ENCODE assay signal across 8 mouse cellular contexts in genomic region chr17:35673416-35674035, GRCm38 (mm10). TPM values are rescaled to one million over a fixed set of nuclear protein-coding genes. Genes with fewer than 3 reads are reported as not detected.
DNase-seq lines count a peak whose midpoint lies in the region; ATAC-seq lines count a peak whose summit lies in the region.

Gene Gtf2h4, minus strand, starts transcription at chr17:35673739.

- peak; percentile 88 to 96 for DNase-seq in adrenal gland, adult (ENCODE audit: inconsistent age in 2 of 2, low spot score in 1 of 2)
- DNase-seq in embryo, embryonic 10 days (ENCODE audit: low spot score) = peak; percentile 98
- DNase-seq in gastrocnemius, postnatal 10 days = peak; percentile 75
- DNase-seq in induced T-regulatory cell, adult 2 months (ENCODE audit: low read depth) = peak; percentile 95
- peak; percentile 92 to 96 for DNase-seq in left cerebral cortex, adult 9 months (ENCODE audit: low spot score in 2 of 2)
- peak; percentile 83 for DNase-seq in right cerebral cortex, postnatal 14 days
- peak; percentile 91 for DNase-seq in yolk sac, embryonic 10.5 days (ENCODE audit: low spot score)

- ATAC-seq in megakaryocyte progenitor cell, adult 5-6 weeks (replicated peaks; ENCODE audit: poor library complexity) = peak; percentile 100

RNA-seq across cellular contexts. Expression of gene Gtf2h4, which starts in this region (rescaled TPM):
- total RNA-seq in gastrocnemius, postnatal 10 days (2021) = 10 to 100 TPM; 18.2 to 20.5 TPM
- 26.2 and 31.8 TPM in 2 replicates for total RNA-seq in megakaryocyte progenitor cell, adult 5-6 weeks (2015)
- 24.8 and 29.5 TPM in 2 replicates for total RNA-seq in megakaryocyte progenitor cell, adult 5-6 weeks (2017)

Comparison
In these comparisons a context has a peak if more than half of its experiments do, and no peak if none do; other contexts are left out.
1. Peak in every context shown above with its lines: DNase-seq and ATAC-seq.